Mouse (Mus musculus) inflammation-experienced regulatory T-cells, adult 6 months (primary cell): ENCODE data around the gene Arnt2. TPM values are rescaled to one million over a fixed set of nuclear protein-coding genes. Genes with fewer than 3 reads are reported as not detected.

ENCODE experiments used
- ATAC-seq: one replicate; pipeline ENCODE4 v1.8.0; 2017
- polyA plus RNA-seq, 3 experiments: library from polyadenylated mRNA; unstranded; fragments of 100-300 nt; shearing (Covaris generic); gene quantifications; one replicate each; pipeline ENCODE4 v1.2.1; 2017

Gene Arnt2
- polyA plus RNA-seq, 3 experiments from 2014 or later: 4.6 to 7.2 (median 5.6) TPM

GRCm38 (mm10) chr7:84285790-84286189 lies 124.2 kb downstream of the Arnt2 start:
- ATAC-seq: no peak

- no peak for ATAC-seq
Observed at GRCm38 (mm10) chr7:84284974-84285373, 125.0 kb downstream of the Arnt2 start.

- no peak for ATAC-seq
Observed at GRCm38 (mm10) chr7:84282231-84282630, 127.7 kb downstream of the Arnt2 start.

GRCm38 (mm10) chr7:84279231-84279630 lies 130.7 kb downstream of the Arnt2 start:
- ATAC-seq: no peak

- no peak for ATAC-seq
Observed at GRCm38 (mm10) chr7:84275312-84275711, 134.7 kb downstream of the Arnt2 start.

- no peak for ATAC-seq
Observed at GRCm38 (mm10) chr7:84273930-84274329, 136.0 kb downstream of the Arnt2 start.

GRCm38 (mm10) chr7:84272206-84272818 lies 137.7 kb downstream of the Arnt2 start:
- peak; percentile 92 for ATAC-seq

GRCm38 (mm10) chr7:84271429-84271828 lies 138.5 kb downstream of the Arnt2 start:
- ATAC-seq: no peak

GRCm38 (mm10) chr7:84263466-84263865 lies 146.5 kb downstream of the Arnt2 start:
- no peak for ATAC-seq

- ATAC-seq: no peak
Observed at GRCm38 (mm10) chr7:84261341-84261740, 148.6 kb downstream of the Arnt2 start.

GRCm38 (mm10) chr7:84260401-84260800 lies 149.6 kb downstream of the Arnt2 start:
- no peak for ATAC-seq

GRCm38 (mm10) chr7:84259309-84259985 lies 150.5 kb downstream of the Arnt2 start:
- no peak for ATAC-seq

- no peak for ATAC-seq
Observed at GRCm38 (mm10) chr7:84256661-84257060, 153.3 kb downstream of the Arnt2 start.

GRCm38 (mm10) chr7:84256245-84256644 lies 153.7 kb downstream of the Arnt2 start:
- no peak for ATAC-seq

- no peak for ATAC-seq
Observed at GRCm38 (mm10) chr7:84254916-84255315, 155.1 kb downstream of the Arnt2 start.

GRCm38 (mm10) chr7:84254311-84254710 lies 155.7 kb downstream of the Arnt2 start:
- no peak for ATAC-seq

- ATAC-seq: no peak
Observed at GRCm38 (mm10) chr7:84251667-84252066, 158.3 kb downstream of the Arnt2 start.

- no peak for ATAC-seq
Observed at GRCm38 (mm10) chr7:84250736-84251135, 159.2 kb downstream of the Arnt2 start.

GRCm38 (mm10) chr7:84249951-84250350 lies 160.0 kb downstream of the Arnt2 start:
- ATAC-seq: no peak

GRCm38 (mm10) chr7:84249381-84249780 lies 160.6 kb downstream of the Arnt2 start:
- ATAC-seq: no peak

- no peak for ATAC-seq
Observed at GRCm38 (mm10) chr7:84247960-84248665, 161.9 kb downstream of the Arnt2 start.

- ATAC-seq: no peak
Observed at GRCm38 (mm10) chr7:84246878-84247277, 163.1 kb downstream of the Arnt2 start.

- no peak for ATAC-seq
Observed at GRCm38 (mm10) chr7:84246093-84246492, 163.9 kb downstream of the Arnt2 start.

GRCm38 (mm10) chr7:84240406-84240805 lies 169.6 kb downstream of the Arnt2 start:
- ATAC-seq: no peak
